Mouse (Mus musculus): ENCODE data around the gene Hist1h3f. TPM values are rescaled to one million over a fixed set of nuclear protein-coding genes. Genes with fewer than 3 reads are reported as not detected.

Gene Hist1h3f
- polyA plus RNA-seq, 1 experiment = not detected

GRCm38 (mm10) chr13:23513517-23513916 is 30.3 kb upstream of the Hist1h3f start:
- Histone ChIP-seq H3K27ac (replicated peaks; ENCODE audit: low read depth, low read length) (no peak overlapping the region), H3K4me3 (ENCODE audit: insufficient read depth, low read depth, low read length) (no peak overlapping the region), H3K4me1 (ENCODE audit: control insufficient read depth, insufficient read depth, insufficient read length, low read length) (no peaks in the 10 kb centered on the region)

- Histone ChIP-seq H3K4me3 (ENCODE audit: insufficient read depth, low read depth, low read length) (no peak overlapping the region), H3K4me1 (ENCODE audit: control insufficient read depth, insufficient read depth, insufficient read length, low read length) (no peaks in the 10 kb centered on the region), H3K27ac (replicated peaks; ENCODE audit: low read depth, low read length) (no peak overlapping the region)
These were observed 28.6 kb upstream of the Hist1h3f start for GRCm38 (mm10) chr13:23515281-23515680.

- Histone ChIP-seq H3K27ac (replicated peaks; ENCODE audit: low read depth, low read length) (no peak overlapping the region), H3K4me3 (ENCODE audit: insufficient read depth, low read depth, low read length) (no peak overlapping the region), H3K4me1 (ENCODE audit: control insufficient read depth, insufficient read depth, insufficient read length, low read length) (no peaks in the 10 kb centered on the region)
These were observed 27.8 kb upstream of the Hist1h3f start for GRCm38 (mm10) chr13:23515826-23516620.

GRCm38 (mm10) chr13:23516822-23517602 is 26.8 kb upstream of the Hist1h3f start:
- Histone ChIP-seq H3K27ac (replicated peaks; ENCODE audit: low read depth, low read length) (peak overlapping the region; percentile 20; the same call in 1 of the 2 replicates), H3K4me3 (ENCODE audit: insufficient read depth, low read depth, low read length) (peak overlapping the region; percentile 67), H3K4me1 (ENCODE audit: control insufficient read depth, insufficient read depth, insufficient read length, low read length) (no peaks in the 10 kb centered on the region)

- H3K4me3 ChIP-seq (ENCODE audit: insufficient read depth, low read depth, low read length) = peak overlapping the region; percentile 67
- peak overlapping the region; percentile 20; the same call in 1 of the 2 replicates for H3K27ac ChIP-seq (replicated peaks; ENCODE audit: low read depth, low read length)
- no peaks in the 10 kb centered on the region for H3K4me1 ChIP-seq (ENCODE audit: control insufficient read depth, insufficient read depth, insufficient read length, low read length)
These were observed 26.1 kb upstream of the Hist1h3f start for GRCm38 (mm10) chr13:23517603-23518294.

- Histone ChIP-seq H3K27ac (replicated peaks; ENCODE audit: low read depth, low read length) (no peak overlapping the region), H3K4me3 (ENCODE audit: insufficient read depth, low read depth, low read length) (peak overlapping the region; percentile 48), H3K4me1 (ENCODE audit: control insufficient read depth, insufficient read depth, insufficient read length, low read length) (no peaks in the 10 kb centered on the region)
These were observed 25.6 kb upstream of the Hist1h3f start for GRCm38 (mm10) chr13:23518295-23518603.

GRCm38 (mm10) chr13:23518885-23519284 is 25.0 kb upstream of the Hist1h3f start:
- no peaks in the 10 kb centered on the region for H3K4me1 ChIP-seq (ENCODE audit: control insufficient read depth, insufficient read depth, insufficient read length, low read length)
- H3K27ac ChIP-seq (replicated peaks; ENCODE audit: low read depth, low read length) = no peak overlapping the region
- peak overlapping the region; percentile 31; the same call in 1 of the 2 replicates for H3K4me3 ChIP-seq (ENCODE audit: insufficient read depth, low read depth, low read length)

- H3K4me3 ChIP-seq (ENCODE audit: insufficient read depth, low read depth, low read length) = peak overlapping the region; percentile 31; the same call in 1 of the 2 replicates
- H3K4me1 ChIP-seq (ENCODE audit: control insufficient read depth, insufficient read depth, insufficient read length, low read length) = no peaks in the 10 kb centered on the region
- H3K27ac ChIP-seq (replicated peaks; ENCODE audit: low read depth, low read length) = no peak overlapping the region
These were observed 24.4 kb upstream of the Hist1h3f start for GRCm38 (mm10) chr13:23519416-23519815.

GRCm38 (mm10) chr13:23521703-23522102 is 22.1 kb upstream of the Hist1h3f start:
- Histone ChIP-seq H3K4me3 (ENCODE audit: insufficient read depth, low read depth, low read length) (no peak overlapping the region), H3K27ac (replicated peaks; ENCODE audit: low read depth, low read length) (no peak overlapping the region), H3K4me1 (ENCODE audit: control insufficient read depth, insufficient read depth, insufficient read length, low read length) (no peaks in the 10 kb centered on the region)

GRCm38 (mm10) chr13:23523976-23524375 is 19.9 kb upstream of the Hist1h3f start:
- Histone ChIP-seq H3K4me3 (ENCODE audit: insufficient read depth, low read depth, low read length) (no peak overlapping the region), H3K27ac (replicated peaks; ENCODE audit: low read depth, low read length) (no peak overlapping the region), H3K4me1 (ENCODE audit: control insufficient read depth, insufficient read depth, insufficient read length, low read length) (no peaks in the 10 kb centered on the region)

- H3K4me1 ChIP-seq (ENCODE audit: control insufficient read depth, insufficient read depth, insufficient read length, low read length) = no peaks in the 10 kb centered on the region
- H3K27ac ChIP-seq (replicated peaks; ENCODE audit: low read depth, low read length) = no peak overlapping the region
- no peak overlapping the region for H3K4me3 ChIP-seq (ENCODE audit: insufficient read depth, low read depth, low read length)
These were observed 19.2 kb upstream of the Hist1h3f start for GRCm38 (mm10) chr13:23524654-23525053.

- no peak overlapping the region for H3K27ac ChIP-seq (replicated peaks; ENCODE audit: low read depth, low read length)
- H3K4me1 ChIP-seq (ENCODE audit: control insufficient read depth, insufficient read depth, insufficient read length, low read length) = no peaks in the 10 kb centered on the region
- H3K4me3 ChIP-seq (ENCODE audit: insufficient read depth, low read depth, low read length) = no peak overlapping the region
These were observed 18.0 kb upstream of the Hist1h3f start for GRCm38 (mm10) chr13:23525901-23526300.

GRCm38 (mm10) chr13:23526312-23526711 is 17.5 kb upstream of the Hist1h3f start:
- Histone ChIP-seq H3K27ac (replicated peaks; ENCODE audit: low read depth, low read length) (no peak overlapping the region), H3K4me1 (ENCODE audit: control insufficient read depth, insufficient read depth, insufficient read length, low read length) (no peaks in the 10 kb centered on the region), H3K4me3 (ENCODE audit: insufficient read depth, low read depth, low read length) (peak overlapping the region; percentile 63)

GRCm38 (mm10) chr13:23529005-23529404 is 14.8 kb upstream of the Hist1h3f start:
- no peak overlapping the region for H3K27ac ChIP-seq (replicated peaks; ENCODE audit: low read depth, low read length)
- peaks cover 6% of the 10 kb centered on the region for H3K4me1 ChIP-seq (ENCODE audit: control insufficient read depth, insufficient read depth, insufficient read length, low read length)
- no peak overlapping the region for H3K4me3 ChIP-seq (ENCODE audit: insufficient read depth, low read depth, low read length)

- peak overlapping the region; percentile 59; the same call in 1 of the 2 replicates for H3K4me3 ChIP-seq (ENCODE audit: insufficient read depth, low read depth, low read length)
- no peak overlapping the region for H3K27ac ChIP-seq (replicated peaks; ENCODE audit: low read depth, low read length)
- H3K4me1 ChIP-seq (ENCODE audit: control insufficient read depth, insufficient read depth, insufficient read length, low read length) = peaks cover 8% of the 10 kb centered on the region
These were observed 14.2 kb upstream of the Hist1h3f start for GRCm38 (mm10) chr13:23529480-23530165.

Data from brown adipose tissue, adult 24 weeks (tissue).